Mouse (Mus musculus) forebrain, embryonic 14.5 days (tissue): Measurements from ENCODE around the gene Rec8. TPM values are rescaled to one million over a fixed set of nuclear protein-coding genes. Genes with fewer than 3 reads are reported as not detected.

ENCODE experiments used
- ATAC-seq: fragments of 200-750 bp; cut with Nextera tagmentation; 2 replicates; pipeline ENCODE4 v1.8.0; 2017; ENCODE audit warnings: mild to moderate bottlenecking, moderate library complexity
- DNase-seq: peaks from one replicate; pipeline ENCODE4 v3.0.0-alpha.2; 2015; ENCODE audit warnings: low spot score
- H3K27ac ChIP-seq: fragments of 300-500 bp; sonication (generic); 2 replicates; pipeline ENCODE4 v1.5.1; 2014; ENCODE audit warnings: low read depth, mild to moderate bottlenecking, control low read depth, low read length, moderate library complexity
- H3K27me3 ChIP-seq: fragments of 300-500 bp; sonication (generic); replicated peaks from 2 replicates; pipeline ENCODE4 v1.6.1; 2014; ENCODE audit warnings: low read length, control low read depth, mixed read lengths; ENCODE audit not compliant: control insufficient read depth, insufficient read depth
- H3K36me3 ChIP-seq: fragments of 300-500 bp; sonication (generic); 2 replicates; pipeline ENCODE4 v1.6.1; 2014; ENCODE audit warnings: low read length, control low read depth; ENCODE audit not compliant: control insufficient read depth, insufficient read depth
- H3K4me1 ChIP-seq: fragments of 300-500 bp; sonication (generic); 2 replicates; pipeline ENCODE4 v1.6.1; 2014; ENCODE audit warnings: antibody characterized with exemption, low read length, control low read depth; ENCODE audit not compliant: control insufficient read depth, insufficient read depth
- H3K4me2 ChIP-seq: fragments of 300-500 bp; sonication (generic); 2 replicates; pipeline ENCODE4 v1.6.1; 2014; ENCODE audit warnings: mild to moderate bottlenecking, control low read depth, low read length
- H3K4me3 ChIP-seq: fragments of 300-500 bp; sonication (generic); 2 replicates; pipeline ENCODE4 v1.5.1; 2014; ENCODE audit warnings: low read depth, low read length, control low read depth
- H3K9ac ChIP-seq: fragments of 300-500 bp; sonication (generic); 2 replicates; pipeline ENCODE4 v1.6.1; 2014; ENCODE audit warnings: mild to moderate bottlenecking, low read length, control low read depth, moderate library complexity
- H3K9me3 ChIP-seq: fragments of 300-500 bp; sonication (generic); replicated peaks from 2 replicates; pipeline ENCODE4 v1.6.1; 2016; ENCODE audit warnings: low read length, control low read depth, mixed read lengths; ENCODE audit not compliant: control insufficient read depth
- WGBS: fragments of 180-500 bp; shearing (Covaris S2); extraction: QIAGEN DNeasy Blood & Tissue Kit; methylation state at CpG from one replicate; pipeline ENCODE4 v1.1.7; 2014; 5-methylcytosine and 5-hydroxymethylcytosine counted together
- polyA plus RNA-seq: library from polyadenylated mRNA; unstranded; fragments of >200 nt; fragmentation: Nextera tagmentation; extraction: Ambion mirVana; gene quantifications from 2 replicates; pipeline ENCODE4 v1.2.1, GENCODE M21; 2014

The Rec8 gene
- polyA plus RNA-seq, 1 experiment from 2014 or later: 6.5 TPM

DNA sequence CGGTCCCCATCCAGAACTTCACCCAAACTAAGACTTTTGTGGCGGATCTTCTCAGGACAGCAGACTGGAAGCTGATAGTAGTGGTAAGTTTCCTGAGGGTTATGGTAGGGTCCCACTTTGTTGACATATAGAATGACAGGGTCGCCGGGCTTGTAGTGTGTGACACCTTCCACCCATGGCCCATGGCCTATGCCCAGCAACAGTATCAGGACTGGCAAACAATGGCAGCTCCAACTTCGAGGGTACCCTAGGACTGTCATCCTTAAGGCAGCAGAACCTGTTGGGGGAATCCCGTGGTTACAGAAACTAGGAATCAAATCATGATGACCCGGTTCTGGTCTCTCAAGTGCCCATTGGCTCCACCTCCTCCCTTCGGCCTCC, 24.8 kb downstream of the Rec8 start:
- 20% methylated on average over 8 of the region's 8 CpGs for WGBS
- Histone ChIP-seq H3K36me3 (peaks cover 51% of the 10 kb centered on the region), H3K9ac (peak overlapping the region; percentile 94), H3K27me3 (no peaks in the 10 kb centered on the region), H3K9me3 (no peaks in the 10 kb centered on the region), H3K4me3 (peak overlapping the region; percentile 91), H3K27ac (peak overlapping the region; percentile 95), H3K4me2 (peak overlapping the region; percentile 81), H3K4me1 (peaks cover 17% of the 10 kb centered on the region)
- DNase-seq (no peak), ATAC-seq (peak; percentile 19; the same call in 1 of the 2 replicates)

DNA sequence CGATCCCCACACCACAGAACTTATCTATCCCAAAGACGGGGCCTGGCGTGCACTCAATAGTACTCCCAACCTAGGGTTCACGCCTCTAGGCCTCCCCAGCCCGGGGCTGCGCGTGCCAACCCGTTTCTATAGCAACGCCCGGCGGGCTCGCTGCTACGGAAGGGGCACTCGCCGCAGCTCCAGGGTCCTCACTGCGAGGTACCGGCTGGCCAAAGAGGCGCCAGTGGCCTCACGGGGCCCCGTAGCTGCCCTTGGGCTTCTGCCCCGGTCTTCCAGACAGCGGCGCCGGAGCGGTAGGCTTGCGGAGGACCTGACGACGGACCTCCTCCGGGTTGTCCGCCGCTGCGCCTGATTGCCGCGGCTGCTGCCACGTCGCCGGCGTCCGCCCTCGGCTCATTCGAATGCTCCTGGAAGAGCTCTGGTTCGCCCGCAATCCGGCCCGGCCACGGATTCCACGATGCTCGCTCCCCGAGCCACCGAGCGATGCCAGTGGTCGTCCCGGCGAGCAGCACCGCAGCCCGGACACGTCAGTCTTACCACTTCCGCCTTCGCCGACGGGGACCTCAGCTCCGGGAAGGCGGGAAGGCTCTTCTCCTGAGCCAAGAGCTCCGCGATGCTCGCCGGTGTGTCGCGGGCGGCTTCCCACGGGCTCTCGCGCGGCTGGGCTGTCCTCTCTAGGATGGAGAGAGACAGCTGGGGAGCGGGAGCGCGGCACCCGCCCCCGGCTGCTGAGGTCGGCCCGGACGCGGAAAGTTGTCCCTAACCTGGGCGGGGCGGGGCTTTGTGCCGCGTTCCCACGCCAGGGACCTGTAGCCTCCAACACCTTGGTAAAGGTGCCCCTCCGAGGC, 25.4 kb downstream of the Rec8 start, which contains the start of gene Tm9sf1:
Tm9sf1 (minus strand) TSS at position 747 of the 848 bp plus-strand sequence.
- Histone ChIP-seq H3K36me3 (peaks cover 45% of the 10 kb centered on the region), H3K4me2 (peak within 1 kb of the TSS; percentile 81), H3K4me1 (peaks cover 17% of the 10 kb centered on the region), H3K27ac (peak within 1 kb of the TSS; percentile 95), H3K27me3 (no peaks in the 10 kb centered on the region), H3K4me3 (peak within 1 kb of the TSS; percentile 91), H3K9ac (peak within 1 kb of the TSS; percentile 94), H3K9me3 (no peaks in the 10 kb centered on the region)
- WGBS: under 1% methylated on average over 85 of the region's 89 CpGs
- peak; percentile 85 for DNase-seq
- ATAC-seq: peak; percentile 92

GRCm38 (mm10) chr14:55644261-55644888, 26.5 kb downstream of the Rec8 start:
- H3K4me2 ChIP-seq: peak overlapping the region; percentile 81
- 31% methylated on average over 17 of the region's 17 CpGs for WGBS

DNA sequence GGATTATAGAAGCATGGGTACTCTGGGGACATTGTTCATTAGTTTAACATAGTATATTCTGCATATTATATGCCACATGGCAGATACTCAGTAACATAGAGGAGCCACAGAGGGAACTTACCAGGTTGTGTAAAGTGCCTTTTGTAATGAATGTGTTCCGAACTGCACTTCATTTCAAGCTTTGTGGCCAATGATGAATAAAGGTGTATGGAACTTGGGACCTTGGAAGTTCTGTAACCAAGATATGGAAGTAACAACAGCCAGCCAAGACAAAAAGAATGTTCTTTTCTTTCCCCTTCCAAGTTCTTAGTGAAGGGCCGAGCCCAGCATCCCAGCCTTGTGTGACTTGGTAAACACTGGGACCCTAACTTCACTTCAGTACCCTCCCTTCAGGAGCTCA, 32.0 kb downstream of the Rec8 start, which contains the start of gene Tssk4:
Tssk4 (plus strand) TSS at position 301 of the 400 bp plus-strand sequence.
- Histone ChIP-seq H3K27me3 (no peaks in the 10 kb centered on the region), H3K4me1 (peaks cover 1% of the 10 kb centered on the region), H3K4me3 (no peak within 1 kb of the TSS), H3K9ac (no peak within 1 kb of the TSS), H3K36me3 (peaks cover 10% of the 10 kb centered on the region; the same call in 1 of the 2 replicates), H3K4me2 (no peak within 1 kb of the TSS), H3K9me3 (no peaks in the 10 kb centered on the region), H3K27ac (no peak within 1 kb of the TSS)
- 98% methylated on average over 2 of the region's 2 CpGs for WGBS
- DNase-seq (no peak), ATAC-seq (no peak)

More at GRCm38 (mm10) chr14:55644261-55644888, 26.5 kb downstream of the Rec8 start:
- no peak overlapping the region for H3K27ac ChIP-seq
- H3K4me1 ChIP-seq: peaks cover 17% of the 10 kb centered on the region
- ATAC-seq (no peak), DNase-seq (no peak)
- H3K9me3 ChIP-seq: no peaks in the 10 kb centered on the region
- no peaks in the 10 kb centered on the region for H3K27me3 ChIP-seq
- H3K9ac ChIP-seq: peak overlapping the region; percentile 94
- peaks cover 34% of the 10 kb centered on the region for H3K36me3 ChIP-seq
- H3K4me3 ChIP-seq: peak overlapping the region; percentile 91

DNA sequence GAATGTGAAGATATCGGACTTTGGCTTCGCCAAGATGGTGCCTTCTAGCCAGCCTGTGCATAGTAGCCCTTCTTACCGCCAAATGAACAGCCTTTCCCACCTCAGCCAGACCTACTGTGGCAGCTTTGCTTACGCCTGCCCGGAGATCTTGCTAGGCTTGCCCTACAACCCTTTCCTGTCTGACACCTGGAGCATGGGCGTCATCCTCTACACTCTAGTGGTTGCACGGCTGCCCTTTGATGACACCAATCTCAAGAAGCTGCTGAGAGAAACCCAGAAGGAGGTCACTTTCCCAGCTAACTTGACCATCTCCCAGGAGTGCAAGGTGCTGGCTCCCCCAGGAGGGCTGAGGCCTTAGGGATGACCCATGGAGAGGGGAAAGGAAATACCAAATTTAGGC, 33.7 kb downstream of the Rec8 start:
- Histone ChIP-seq H3K9me3 (no peaks in the 10 kb centered on the region), H3K9ac (no peak overlapping the region), H3K27ac (no peak overlapping the region), H3K4me3 (no peak overlapping the region), H3K27me3 (no peaks in the 10 kb centered on the region), H3K4me2 (no peak overlapping the region), H3K4me1 (no peaks in the 10 kb centered on the region), H3K36me3 (peaks cover 5% of the 10 kb centered on the region; the same call in 1 of the 2 replicates)
- WGBS: 90% methylated on average over 7 of the region's 7 CpGs
- DNase-seq (no peak), ATAC-seq (no peak)

- Histone ChIP-seq H3K9ac (no peak overlapping the region), H3K4me3 (no peak overlapping the region), H3K4me2 (no peak overlapping the region), H3K4me1 (no peaks in the 10 kb centered on the region), H3K9me3 (no peaks in the 10 kb centered on the region), H3K36me3 (peaks cover 13% of the 10 kb centered on the region), H3K27me3 (no peaks in the 10 kb centered on the region), H3K27ac (no peak overlapping the region)
- DNase-seq: no peak
- WGBS: 91% methylated on average over 3 of the region's 3 CpGs
- no peak for ATAC-seq
Measured at GRCm38 (mm10) chr14:55656935-55657334, 39.1 kb downstream of the Rec8 start.

DNA sequence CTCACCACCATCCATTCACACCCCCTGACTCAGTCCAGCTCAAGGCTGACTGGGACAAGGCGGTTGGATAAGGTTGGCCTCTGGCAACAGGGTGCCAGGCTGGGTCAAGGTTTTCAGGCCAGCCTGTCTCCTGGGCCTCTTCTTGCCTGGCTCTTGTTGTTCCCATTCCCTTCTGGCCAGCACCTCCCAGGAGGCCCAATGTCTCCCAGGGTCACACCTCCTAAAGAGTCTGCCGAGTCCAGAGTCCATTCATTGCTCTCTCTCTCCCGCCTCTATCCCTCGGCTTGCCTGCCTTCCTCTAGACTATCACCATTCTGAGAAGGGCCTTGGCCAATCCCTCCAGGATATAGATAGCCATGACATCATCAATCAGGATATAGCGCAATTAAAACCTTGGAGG, 40.2 kb downstream of the Rec8 start:
- no peak overlapping the region for H3K9ac ChIP-seq
- H3K27me3 ChIP-seq: no peaks in the 10 kb centered on the region
- no peaks in the 10 kb centered on the region for H3K9me3 ChIP-seq
- H3K4me1 ChIP-seq: no peaks in the 10 kb centered on the region
- no peak overlapping the region for H3K4me3 ChIP-seq
- H3K27ac ChIP-seq: no peak overlapping the region
- no peak for DNase-seq
- ATAC-seq: no peak
- peaks cover 18% of the 10 kb centered on the region for H3K36me3 ChIP-seq
- H3K4me2 ChIP-seq: no peak overlapping the region
- WGBS: 92% methylated on average over 5 of the region's 5 CpGs

GRCm38 (mm10) chr14:55659960-55660573, 42.2 kb downstream of the Rec8 start, which contains the start of gene Mdp1:
TSS of gene Mdp1 (minus strand) at chr14:55660508.
- H3K36me3 ChIP-seq: peaks cover 26% of the 10 kb centered on the region

More at GRCm38 (mm10) chr14:55659960-55660573, 42.2 kb downstream of the Rec8 start, which contains the start of gene Mdp1:
- Histone ChIP-seq H3K9ac (peak within 1 kb of the TSS; percentile 78), H3K9me3 (no peaks in the 10 kb centered on the region), H3K27me3 (no peaks in the 10 kb centered on the region), H3K4me1 (no peaks in the 10 kb centered on the region), H3K4me2 (peak within 1 kb of the TSS; percentile 65), H3K27ac (peak within 1 kb of the TSS; percentile 45), H3K4me3 (peak within 1 kb of the TSS; percentile 54)
- DNase-seq: peak; percentile 94
- peak; percentile 96 for ATAC-seq
- under 1% methylated on average over 39 of the region's 39 CpGs for WGBS
